Mouse (Mus musculus) heart, postnatal 0 days (tissue): ENCODE results near the gene Serpinf1.

Source experiments
- CTCF ChIP-seq: IDR thresholded peaks from 2 replicates; pipeline ENCODE4 v1.5.1; 2016; ENCODE audit warnings: antibody characterized with exemption, control low read depth, low read depth
- EP300 ChIP-seq: IDR thresholded peaks from 2 replicates; pipeline ENCODE4 v1.6.1; 2016; ENCODE audit warnings: antibody characterized with exemption, low read depth

GRCm38 (mm10) chr11:75450304-75450908, 27.9 kb upstream of the Serpinf1 start:
- TF ChIP-seq CTCF (no peak), EP300 (no peak)
